Mouse (Mus musculus) thymus, adult 18-20 months (tissue): ENCODE results near the gene Mrpl10.

Experiments used
- DNase-seq, 2 experiments: peaks; one replicate each; pipeline ENCODE4 v3.0.0; 2022; ENCODE audit warnings: mixed read lengths in 2 of 2

Mrpl10 gene

GRCm38 (mm10) chr11:97069770-97070169, 28.4 kb downstream of the Mrpl10 start:
- no peak for DNase-seq

- no peak for DNase-seq
Observed at GRCm38 (mm10) chr11:97071129-97071528, 29.8 kb downstream of the Mrpl10 start.

DNA sequence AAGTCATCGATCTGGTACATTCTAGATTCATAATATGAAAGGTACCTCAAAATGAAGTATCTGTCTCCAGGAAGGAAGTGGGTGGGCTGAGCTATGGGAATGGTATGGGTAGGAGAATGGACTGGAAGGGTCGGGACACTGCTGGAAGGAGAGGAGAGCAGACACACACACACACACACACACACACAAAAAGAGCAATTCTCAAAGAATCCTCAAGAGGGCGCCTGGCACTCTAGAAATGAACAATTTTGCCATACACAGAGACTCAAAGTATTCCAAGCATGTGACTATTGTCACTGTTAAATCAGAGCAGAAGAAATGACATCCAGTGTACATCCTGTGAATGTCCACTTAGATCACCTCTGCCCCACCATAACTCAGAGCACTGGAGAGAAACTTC, 31.2 kb downstream of the Mrpl10 start:
- no peak for DNase-seq

GRCm38 (mm10) chr11:97074235-97074634, 32.9 kb downstream of the Mrpl10 start:
- no peak for DNase-seq

DNA sequence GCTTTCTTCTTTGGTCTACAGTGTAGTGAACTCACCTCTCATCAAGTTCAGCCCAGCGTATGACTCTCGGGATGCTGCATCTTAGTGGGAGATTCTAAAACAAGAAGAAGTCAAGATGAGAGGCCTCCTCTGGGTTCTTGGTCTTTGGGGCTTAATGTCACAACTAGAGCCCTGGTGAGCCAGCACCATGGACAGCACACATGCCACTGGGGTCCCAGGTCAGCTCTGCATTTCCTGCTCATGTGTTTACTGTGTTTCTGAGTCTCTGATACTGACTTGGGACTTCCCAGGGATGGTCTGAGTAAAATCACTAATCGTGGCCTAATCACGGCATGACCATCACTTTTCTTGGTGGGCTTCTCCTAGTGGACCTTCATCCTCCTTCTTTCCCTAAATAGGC, 37.4 kb downstream of the Mrpl10 start:
- DNase-seq, result no peak

- DNase-seq, result no peak
Observed at GRCm38 (mm10) chr11:97080291-97080690, 38.9 kb downstream of the Mrpl10 start.

DNA sequence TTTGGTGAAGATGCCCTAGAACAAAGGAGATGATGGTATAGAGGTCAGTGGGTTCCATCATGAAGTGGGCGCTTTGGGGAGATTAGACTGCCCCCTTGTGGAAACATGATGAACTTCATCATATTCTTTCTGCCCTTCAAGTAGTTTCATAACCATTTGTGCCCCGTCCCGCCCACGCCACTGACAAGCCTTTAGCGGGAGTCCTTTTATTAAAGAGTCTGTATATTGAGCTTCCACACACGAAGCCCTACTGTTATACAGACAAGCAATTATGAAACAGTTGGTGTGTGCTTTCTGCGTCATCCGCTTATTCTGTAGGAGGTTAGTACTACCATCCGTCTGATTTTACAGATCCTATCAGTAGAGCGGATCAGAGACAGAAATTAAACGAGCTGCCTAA, 41.6 kb downstream of the Mrpl10 start:
- no peak for DNase-seq

- DNase-seq, result no peak
Observed at GRCm38 (mm10) chr11:97083401-97084140, 42.2 kb downstream of the Mrpl10 start.

DNA sequence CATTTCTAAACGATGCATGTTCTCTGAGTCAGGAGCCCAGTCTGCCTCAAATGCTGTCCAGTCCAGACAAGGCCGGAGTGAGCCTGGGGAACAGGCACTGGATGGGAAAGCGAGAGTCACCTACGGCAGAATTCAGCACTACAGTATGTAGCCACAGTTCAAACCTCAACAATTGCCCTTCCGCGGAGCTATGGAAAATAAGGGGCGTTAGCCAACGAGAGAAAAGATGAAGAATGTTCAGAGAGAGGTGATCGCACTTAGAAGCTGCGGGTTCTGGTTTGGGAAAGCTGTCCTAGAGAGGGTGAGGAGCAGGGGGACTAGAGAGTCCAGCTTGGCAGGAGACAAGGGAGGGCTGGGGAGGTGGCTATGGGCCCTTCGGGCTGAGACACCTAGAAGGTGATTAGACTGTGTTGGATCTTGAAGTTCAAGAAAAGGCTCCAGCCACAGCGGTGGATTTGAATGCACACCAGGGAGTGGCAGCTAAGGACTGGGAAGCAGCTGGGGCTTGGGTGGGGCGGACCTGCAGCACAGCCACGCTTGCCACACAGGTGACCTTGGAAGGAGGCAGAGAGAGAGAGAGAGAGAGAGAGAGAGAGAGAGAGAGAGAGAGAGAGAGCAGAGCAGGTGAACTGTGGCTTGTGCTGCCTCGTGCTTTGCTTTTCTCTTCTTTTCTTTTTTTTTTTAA, 43.6 kb downstream of the Mrpl10 start:
- DNase-seq, result no peak

- DNase-seq, result no peak
Observed at GRCm38 (mm10) chr11:97086365-97086764, 45.0 kb downstream of the Mrpl10 start.

DNA sequence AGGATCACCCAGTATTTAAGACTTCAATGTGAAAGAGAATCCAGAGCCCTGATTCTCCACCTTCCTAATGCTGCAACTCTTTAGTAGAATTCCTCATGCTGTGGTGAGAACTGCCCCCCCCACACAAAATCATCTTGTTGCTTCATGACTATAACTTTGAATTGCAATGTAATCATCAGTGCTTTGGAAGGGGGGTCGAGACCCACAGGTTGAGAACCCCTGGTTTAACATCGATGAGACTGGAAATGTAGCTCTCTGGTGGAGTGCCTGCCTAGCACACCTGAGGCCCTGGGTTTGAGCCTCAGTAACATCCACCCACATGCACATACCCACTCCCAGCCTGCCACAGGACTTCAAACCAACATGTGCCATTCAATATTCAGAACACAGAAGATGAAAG, 53.2 kb downstream of the Mrpl10 start:
- no peak for DNase-seq

DNA sequence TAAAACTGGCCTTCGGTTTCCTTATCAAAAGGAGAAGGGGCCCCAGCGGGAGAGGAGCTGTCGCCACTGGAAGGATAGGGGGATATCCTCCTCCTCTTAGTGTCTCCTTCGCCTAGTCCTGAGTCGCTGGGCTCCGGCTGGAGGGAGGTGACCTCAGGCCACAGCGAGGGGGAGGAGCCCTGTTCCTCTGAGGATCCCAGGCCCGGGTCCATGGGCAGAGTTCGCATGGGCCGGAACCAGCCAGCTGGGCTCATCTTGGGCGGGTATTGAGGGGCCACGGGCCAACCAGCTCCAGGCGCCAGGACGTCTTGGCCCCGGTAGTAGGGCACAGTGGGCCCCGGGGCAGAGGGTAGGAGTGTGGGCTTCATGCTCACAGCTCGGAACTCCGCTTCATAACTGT, 57.4 kb downstream of the Mrpl10 start:
- no peak for DNase-seq
